Mouse (Mus musculus): ENCODE data around the gene Fam83f. TPM values are rescaled to one million over a fixed set of nuclear protein-coding genes. Genes with fewer than 3 reads are reported as not detected.
"Not testable (repeated sequence)": the region's sequence is repeated elsewhere in the genome, so short reads cannot be mapped to it uniquely, and the experiment has no call there.

The Fam83f gene
- total RNA-seq, 2 experiments from 2014 or later, result 0.08 TPM; not detected in 1

DNA sequence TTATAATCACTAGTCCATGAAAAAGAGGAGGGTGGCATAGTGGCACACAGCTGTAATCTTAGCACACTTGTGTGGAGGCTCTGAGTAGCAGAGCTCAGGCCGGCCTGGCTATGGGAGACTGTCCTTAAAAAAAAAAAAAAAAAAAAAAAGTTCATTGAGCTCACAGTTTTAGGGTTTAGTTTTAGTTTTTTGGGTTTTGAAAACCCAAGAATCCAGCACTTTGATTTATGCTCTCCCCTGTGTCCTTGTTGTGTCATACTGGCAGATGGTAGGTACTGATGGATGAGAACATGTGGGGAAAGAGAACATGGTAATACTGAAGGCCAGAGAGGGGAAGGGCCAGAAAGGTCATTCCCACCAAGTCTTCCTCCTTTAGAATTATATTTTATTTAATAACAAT, 59.4 kb downstream of the Fam83f start:
- intact Hi-C loops (cut with DNase I), result no loop called here
- DNase-seq (ENCODE audit: low spot score), result no peak

GRCm38 (mm10) chr15:80731511-80731910, 59.9 kb downstream of the Fam83f start:
- no peak for DNase-seq (ENCODE audit: low spot score)
- intact Hi-C loops (cut with DNase I), result no loop called here

GRCm38 (mm10) chr15:80732266-80733030, 60.8 kb downstream of the Fam83f start:
- intact Hi-C loops (cut with DNase I), result no loop called here
- no peak for DNase-seq (ENCODE audit: low spot score)

DNA sequence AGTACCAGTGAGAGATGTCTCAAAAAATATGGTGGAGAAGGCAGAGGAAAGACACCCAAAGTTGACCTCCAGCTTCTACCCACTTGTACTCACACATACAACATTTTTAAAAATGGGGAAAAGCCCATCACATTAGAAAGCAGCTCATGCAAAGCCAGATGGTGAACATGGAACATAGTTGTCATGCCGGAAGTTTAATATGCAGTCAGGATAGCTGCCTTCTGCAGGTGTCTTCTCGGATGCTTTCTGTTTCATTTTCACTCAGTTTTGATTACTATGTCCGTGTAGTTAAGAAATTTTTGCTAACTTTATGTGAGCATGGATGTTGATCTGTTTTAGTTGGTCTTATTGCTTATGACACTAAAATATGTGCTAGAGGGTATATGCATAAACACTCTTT, 63.7 kb downstream of the Fam83f start:
- DNase-seq (ENCODE audit: low spot score), result no peak
- intact Hi-C loops (cut with DNase I), result loop anchor here (5.0 kb wide), 1 partner anchor 47 kb away; no protein-coding TSS in a partner anchor

DNA sequence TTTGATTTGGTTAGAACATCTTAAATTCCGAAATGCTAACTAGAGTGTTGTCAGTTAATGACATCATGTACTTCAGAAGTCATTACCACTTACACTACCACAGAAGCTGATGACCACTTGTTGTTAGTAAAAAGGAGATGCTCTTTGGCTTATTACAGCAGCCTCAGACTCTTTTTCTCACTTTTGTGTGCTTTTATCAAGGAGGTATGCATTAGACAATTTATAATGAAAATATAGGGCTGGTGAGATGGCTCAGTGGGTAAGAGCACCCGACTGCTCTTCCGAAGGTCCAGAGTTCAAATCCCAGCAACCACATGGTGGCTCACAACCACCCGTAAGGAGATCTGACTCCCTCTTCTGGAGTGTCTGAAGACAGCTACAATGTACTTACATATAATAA, 64.1 kb downstream of the Fam83f start:
- DNase-seq (ENCODE audit: low spot score), result not testable (repeated sequence)
- intact Hi-C loops (cut with DNase I), result loop anchor here (5.0 kb wide), 1 partner anchor 47 kb away; no protein-coding TSS in a partner anchor

GRCm38 (mm10) chr15:80736553-80736952, 64.9 kb downstream of the Fam83f start:
- intact Hi-C loops (cut with DNase I), result loop anchor here (5.0 kb wide), 1 partner anchor 46 kb away; no protein-coding TSS in a partner anchor
- no peak for DNase-seq (ENCODE audit: low spot score)

- no peak for DNase-seq (ENCODE audit: low spot score)
- intact Hi-C loops (cut with DNase I), result loop anchor here (5.0 kb wide), 1 partner anchor 44 kb away; no protein-coding TSS in a partner anchor
These were observed 66.6 kb downstream of the Fam83f start for GRCm38 (mm10) chr15:80738244-80738643.

GRCm38 (mm10) chr15:80739972-80740371, 68.3 kb downstream of the Fam83f start:
- no peak for DNase-seq (ENCODE audit: low spot score)
- intact Hi-C loops (cut with DNase I), result loop anchor here (5.0 kb wide), 1 partner anchor 42 kb away; no protein-coding TSS in a partner anchor

DNA sequence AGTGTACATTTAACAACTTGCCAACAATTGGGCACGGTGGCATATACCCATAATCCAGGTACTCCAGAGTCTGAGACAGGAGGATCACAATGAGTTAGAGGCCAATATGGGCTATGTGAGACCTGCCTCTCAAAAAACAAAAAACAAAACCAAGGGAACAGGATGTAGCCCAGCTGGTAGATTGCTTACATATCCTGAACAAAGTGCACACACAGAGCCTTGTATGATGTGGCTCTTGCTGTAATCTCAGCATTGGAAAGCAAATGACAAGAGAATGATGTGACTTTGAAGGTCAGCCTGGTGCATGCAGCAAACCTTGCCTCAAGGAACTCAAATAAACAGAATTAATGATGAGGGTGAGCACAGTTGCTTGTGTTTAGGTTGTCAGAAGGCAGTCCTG, 70.2 kb downstream of the Fam83f start:
- intact Hi-C loops (cut with DNase I), result no loop called here
- DNase-seq (ENCODE audit: low spot score), result no peak

- intact Hi-C loops (cut with DNase I), result no loop called here
- no peak for DNase-seq (ENCODE audit: low spot score)
These were observed 71.4 kb downstream of the Fam83f start for GRCm38 (mm10) chr15:80742991-80743474.

DNA sequence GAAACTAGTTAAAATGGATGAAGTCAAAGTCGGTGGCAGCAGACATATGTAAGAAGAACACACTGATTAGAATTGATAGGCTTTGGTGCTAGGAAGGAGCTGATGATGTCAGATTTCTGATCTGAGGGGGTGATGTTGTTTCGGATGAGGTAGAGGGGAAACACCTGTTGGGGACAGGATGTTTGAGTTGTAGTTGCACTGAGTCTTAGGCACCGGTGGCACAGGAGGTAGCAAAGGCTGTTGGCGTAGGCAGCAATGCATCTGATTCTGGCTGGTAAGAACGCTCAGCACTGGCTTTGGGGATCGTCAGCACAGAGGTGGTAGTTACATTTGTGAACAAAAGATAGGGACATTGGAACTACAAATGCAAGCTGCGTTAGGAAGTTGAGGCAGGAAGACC, 72.0 kb downstream of the Fam83f start:
- no peak for DNase-seq (ENCODE audit: low spot score)
- intact Hi-C loops (cut with DNase I), result no loop called here

DNA sequence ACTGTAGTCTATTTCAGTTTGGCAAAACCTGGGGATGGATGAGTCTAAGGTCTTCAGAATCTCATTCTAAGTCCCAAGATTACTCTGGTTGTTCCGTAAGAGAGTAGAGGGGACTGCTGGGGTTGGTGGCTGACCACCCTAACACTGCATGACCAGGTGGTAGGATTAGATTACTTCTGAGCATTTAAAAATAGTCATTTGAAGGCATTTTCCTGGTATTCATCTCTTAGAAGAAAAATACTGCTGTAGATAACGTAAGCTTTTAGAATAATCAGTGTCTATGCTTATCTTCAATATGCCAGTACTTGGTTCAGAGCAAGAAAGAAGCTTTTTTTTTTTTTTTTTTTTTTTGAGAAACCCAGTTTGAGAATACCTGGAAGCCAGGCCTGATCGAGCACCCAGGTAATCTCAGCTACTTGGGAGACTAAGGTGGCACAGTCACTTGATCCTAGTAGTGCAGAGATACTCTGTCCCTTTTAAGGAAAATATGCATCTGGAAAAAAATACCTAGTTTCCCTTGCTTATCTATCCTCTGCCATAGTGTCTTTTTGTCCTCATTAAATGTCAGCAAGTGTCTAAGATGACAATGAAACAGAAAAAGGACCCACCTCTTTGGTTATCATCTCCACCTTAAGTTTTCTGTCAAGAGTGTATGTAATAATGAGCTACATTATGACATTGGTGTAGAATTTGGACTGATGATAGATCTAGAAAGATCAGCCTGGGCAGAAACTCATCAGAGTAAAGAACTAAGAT, 73.2 kb downstream of the Fam83f start:
- intact Hi-C loops (cut with DNase I), result no loop called here
- no peak for DNase-seq (ENCODE audit: low spot score)

- DNase-seq (ENCODE audit: low spot score), result no peak
- intact Hi-C loops (cut with DNase I), result no loop called here
These were observed 77.3 kb downstream of the Fam83f start for GRCm38 (mm10) chr15:80748979-80749378.

Small RNA genes lying within 50 kb of the gene (microRNA-seq; reads per million reads assigned to microRNA genes)
- not detected for gene Mir6957

Other genes starting within 250 kb of the Fam83f start
- gene Enthd1, start 106.7 kb upstream of the Fam83f start, total RNA-seq (2021), result not detected
- gene Grap2, start 99.3 kb upstream of the Fam83f start, total RNA-seq (2021), result 1 to 10 TPM; 1.0 to 1.6 TPM
- 10 to 100 TPM; 48.4 to 53.0 TPM for gene Tnrc6b, start 39.5 kb downstream of the Fam83f start, total RNA-seq (2021)

All from heart, postnatal 25 days (tissue).